Mouse (Mus musculus) midbrain, embryonic 13.5 days (tissue): ENCODE results near the gene Ifi209. TPM values are rescaled to one million over a fixed set of nuclear protein-coding genes. Genes with fewer than 3 reads are reported as not detected.

Experiments used
- ATAC-seq: fragments of 200-750 bp; cut with Nextera tagmentation; 2 replicates; pipeline ENCODE4 v1.8.0; 2017; ENCODE audit warnings: mild to moderate bottlenecking, moderate TSS enrichment, moderate library complexity
- H3K27ac ChIP-seq: fragments of 300-500 bp; sonication (generic); 2 replicates; pipeline ENCODE4 v1.5.1; 2015; ENCODE audit warnings: inconsistent platforms, mild to moderate bottlenecking, moderate library complexity
- H3K27me3 ChIP-seq: fragments of 300-500 bp; sonication (generic); 2 replicates; pipeline ENCODE4 v1.6.1; 2015; ENCODE audit warnings: mild to moderate bottlenecking, inconsistent platforms
- H3K36me3 ChIP-seq: fragments of 300-500 bp; sonication (generic); 2 replicates; pipeline ENCODE4 v1.6.1; 2015; ENCODE audit warnings: mild to moderate bottlenecking, inconsistent platforms
- H3K4me1 ChIP-seq: fragments of 300-500 bp; sonication (generic); replicated peaks from 2 replicates; pipeline ENCODE4 v1.6.1; 2015; ENCODE audit warnings: inconsistent platforms
- H3K4me2 ChIP-seq: fragments of 300-500 bp; sonication (generic); replicated peaks from 2 replicates; pipeline ENCODE4 v1.6.1; 2015; ENCODE audit warnings: moderate library complexity, mild to moderate bottlenecking, inconsistent platforms
- H3K4me3 ChIP-seq: fragments of 300-500 bp; sonication (generic); replicated peaks from 2 replicates; pipeline ENCODE4 v1.5.1; 2015; ENCODE audit warnings: mild to moderate bottlenecking, inconsistent platforms
- H3K9ac ChIP-seq: fragments of 300-500 bp; sonication (generic); replicated peaks from 2 replicates; pipeline ENCODE4 v1.6.1; 2015; ENCODE audit warnings: mild to moderate bottlenecking, inconsistent platforms
- H3K9me3 ChIP-seq: fragments of 300-500 bp; sonication (generic); 2 replicates; pipeline ENCODE4 v1.6.1; 2016; ENCODE audit warnings: mild to moderate bottlenecking, inconsistent platforms
- WGBS: fragments of 180-500 bp; shearing (Covaris S2); methylation state at CpG from one replicate; pipeline ENCODE4 v1.1.7; 2015; 5-methylcytosine and 5-hydroxymethylcytosine counted together
- microRNA-seq: library from miRNA; unstranded; fragments of <30 nt; microRNA quantifications from one replicate; pipeline ENCODE4, GENCODE M21; 2016
- polyA plus RNA-seq: library from polyadenylated mRNA; unstranded; fragments of >200 nt; fragmentation: Nextera tagmentation; extraction: Ambion mirVana; gene quantifications from 2 replicates; pipeline ENCODE4 v1.2.1, GENCODE M21; 2015

The Ifi209 gene
- polyA plus RNA-seq, 1 experiment from 2014 or later, result not detected

- H3K9me3 ChIP-seq, result no peaks in the 10 kb centered on the region
- H3K4me3 ChIP-seq, result no peak overlapping the region
- no peak overlapping the region for H3K27ac ChIP-seq
- no peaks in the 10 kb centered on the region for H3K4me1 ChIP-seq
- no peaks in the 10 kb centered on the region for H3K36me3 ChIP-seq
- H3K27me3 ChIP-seq, result no peaks in the 10 kb centered on the region
- no peak overlapping the region for H3K4me2 ChIP-seq
- ATAC-seq, result no peak
- H3K9ac ChIP-seq, result no peak overlapping the region
- 97% methylated on average over 1 of the region's 1 CpGs for WGBS
Measured at GRCm38 (mm10) chr1:173694270-173694669, 63.6 kb downstream of the Ifi209 start.

Small RNA genes within 50 kb of the gene (microRNA-seq; reads per million reads assigned to microRNA genes)
- gene Gm44339, result not detected

Other genes starting within 250 kb of the Ifi209 start
- not detected in 2 replicates for gene Ifi206, start 139.9 kb upstream of the Ifi209 start, polyA plus RNA-seq
- not detected in 2 replicates for gene Ifi214, start 95.0 kb upstream of the Ifi209 start, polyA plus RNA-seq
- 0.08 TPM in 1 of 2 replicates, not detected in the other for gene Ifi213, start 31.6 kb upstream of the Ifi209 start, polyA plus RNA-seq
- not detected in 2 replicates for gene Ifi208, start 42.8 kb downstream of the Ifi209 start, polyA plus RNA-seq
- gene Ifi207, start 110.8 kb downstream of the Ifi209 start, polyA plus RNA-seq, result 0.23 and 0.51 TPM in 2 replicates
- 0.62 and 0.77 TPM in 2 replicates for gene Ifi204, start 136.0 kb downstream of the Ifi209 start, polyA plus RNA-seq